Mouse (Mus musculus) neural tube, embryonic 14.5 days (tissue): Measurements from ENCODE around the gene Uhrf1. TPM values are rescaled to one million over a fixed set of nuclear protein-coding genes. Genes with fewer than 3 reads are reported as not detected.
A peak's percentile ranks its signal among the peaks of the same experiment; 100 is the strongest.

Source experiments
- ATAC-seq: fragments of 200-750 bp; cut with Nextera tagmentation; 2 replicates; pipeline ENCODE4 v1.8.0; 2017; ENCODE audit warnings: low read depth, mild to moderate bottlenecking, moderate TSS enrichment, moderate library complexity
- H3K27ac ChIP-seq: fragments of 300-500 bp; sonication (generic); 2 replicates; pipeline ENCODE4 v1.5.1; 2014; ENCODE audit warnings: low read depth, mild to moderate bottlenecking, control low read depth, low read length, moderate library complexity, mixed read lengths
- H3K27me3 ChIP-seq: fragments of 300-500 bp; sonication (generic); 2 replicates; pipeline ENCODE4 v1.6.1; 2014; ENCODE audit warnings: low read length; ENCODE audit not compliant: control insufficient read depth, insufficient read depth
- H3K36me3 ChIP-seq: fragments of 300-500 bp; sonication (generic); 2 replicates; pipeline ENCODE4 v1.6.1; 2014; ENCODE audit warnings: low read length, mixed read lengths; ENCODE audit not compliant: control insufficient read depth, insufficient read depth
- H3K4me1 ChIP-seq: fragments of 300-500 bp; sonication (generic); 2 replicates; pipeline ENCODE4 v1.6.1; 2014; ENCODE audit warnings: low read length; ENCODE audit not compliant: control insufficient read depth, insufficient read depth
- H3K4me2 ChIP-seq: fragments of 300-500 bp; sonication (generic); 2 replicates; pipeline ENCODE4 v1.6.1; 2014; ENCODE audit warnings: mild to moderate bottlenecking, low read depth, low read length, control low read depth
- H3K4me3 ChIP-seq: fragments of 300-500 bp; sonication (generic); 2 replicates; pipeline ENCODE4 v1.5.1; 2014; ENCODE audit warnings: low read depth, low read length, control low read depth, mixed read lengths
- H3K9ac ChIP-seq: fragments of 300-500 bp; sonication (generic); replicated peaks from 2 replicates; pipeline ENCODE4 v1.6.1; 2014; ENCODE audit warnings: low read depth, mild to moderate bottlenecking, control low read depth, low read length, mixed read lengths
- H3K9me3 ChIP-seq: fragments of 300-500 bp; sonication (generic); 2 replicates; pipeline ENCODE4 v1.6.1; 2016; ENCODE audit warnings: low read length; ENCODE audit not compliant: control insufficient read depth
- WGBS: fragments of 180-500 bp; shearing (Covaris S2); extraction: QIAGEN DNeasy Blood & Tissue Kit; methylation state at CpG from one replicate; pipeline ENCODE4 v1.1.7; 2014; 5-methylcytosine and 5-hydroxymethylcytosine counted together
- polyA plus RNA-seq: library from polyadenylated mRNA; unstranded; fragments of >200 nt; fragmentation: Nextera tagmentation; extraction: Ambion mirVana; gene quantifications from 2 replicates; pipeline ENCODE4 v1.2.1, GENCODE M21; 2014

Uhrf1 gene
- polyA plus RNA-seq, 1 experiment from 2014 or later, result 5.7 TPM

GRCm38 (mm10) chr17:56271609-56272253, 31.4 kb upstream of the Uhrf1 start:
- H3K36me3 ChIP-seq, result no peaks in the 10 kb centered on the region
- no peak overlapping the region for H3K4me2 ChIP-seq
- H3K4me1 ChIP-seq, result 0 out of 2 replicates have a peak, but pooled peaks cover 3% of the 10 kb centered on the region
- no peak overlapping the region for H3K27ac ChIP-seq
- ATAC-seq, result no peak
- H3K9ac ChIP-seq, result no peak overlapping the region
- H3K9me3 ChIP-seq, result no peaks in the 10 kb centered on the region
- H3K27me3 ChIP-seq, result no peaks in the 10 kb centered on the region
- 87% methylated on average over 12 of the region's 12 CpGs for WGBS
- H3K4me3 ChIP-seq, result no peak overlapping the region

DNA sequence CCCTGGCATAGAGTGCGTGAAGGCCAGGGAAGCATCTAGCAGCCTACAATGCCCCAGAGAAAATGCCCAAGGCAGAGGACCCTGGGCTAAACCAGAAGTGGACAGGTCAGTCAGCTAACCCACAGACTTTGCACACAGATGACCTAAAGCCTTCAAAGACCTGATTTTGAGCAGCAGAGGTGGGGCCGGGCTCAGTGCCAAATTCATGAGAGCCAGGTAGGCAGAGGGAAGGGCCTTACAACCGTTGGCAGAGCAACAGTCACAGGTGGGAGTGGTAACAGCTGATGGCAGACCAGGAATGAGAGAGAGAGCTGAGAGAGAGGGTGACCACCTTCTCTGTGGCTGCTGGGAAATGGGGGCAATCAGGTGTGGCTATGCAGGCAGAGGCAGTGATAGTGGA, 30.5 kb upstream of the Uhrf1 start:
- Histone ChIP-seq H3K36me3 (no peaks in the 10 kb centered on the region), H3K27me3 (no peaks in the 10 kb centered on the region), H3K9me3 (no peaks in the 10 kb centered on the region), H3K9ac (no peak overlapping the region), H3K27ac (no peak overlapping the region), H3K4me3 (no peak overlapping the region), H3K4me2 (no peak overlapping the region), H3K4me1 (0 out of 2 replicates have a peak, but pooled peaks cover 3% of the 10 kb centered on the region)
- no peak for ATAC-seq
- WGBS, result 83% methylated on average over 3 of the region's 3 CpGs

DNA sequence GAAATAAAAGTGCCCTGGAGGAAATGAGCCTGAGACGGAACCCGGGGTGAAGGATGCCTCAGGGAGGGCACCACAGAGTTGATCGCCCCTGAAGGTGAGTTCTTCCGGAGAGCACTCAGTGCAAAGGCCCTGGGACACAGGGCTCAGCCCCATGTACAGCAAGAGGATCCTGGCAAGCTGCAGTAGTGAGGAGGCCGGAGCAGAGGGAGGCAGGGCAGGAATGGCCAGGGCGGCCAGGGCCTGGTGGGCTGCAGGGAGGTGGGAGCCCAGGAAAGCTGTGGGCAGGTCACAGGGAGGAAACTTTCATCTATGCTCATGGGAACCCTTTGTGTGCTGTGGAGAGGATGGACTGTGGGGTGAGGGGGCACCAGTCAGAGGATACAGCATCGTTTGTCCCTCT, 29.6 kb upstream of the Uhrf1 start:
- Histone ChIP-seq H3K36me3 (no peaks in the 10 kb centered on the region), H3K27me3 (no peaks in the 10 kb centered on the region), H3K4me3 (no peak overlapping the region), H3K9me3 (no peaks in the 10 kb centered on the region), H3K9ac (no peak overlapping the region), H3K4me1 (0 out of 2 replicates have a peak, but pooled peaks cover 3% of the 10 kb centered on the region), H3K27ac (no peak overlapping the region), H3K4me2 (no peak overlapping the region)
- ATAC-seq, result no peak
- WGBS, result 91% methylated on average over 7 of the region's 7 CpGs

GRCm38 (mm10) chr17:56273986-56274385, 29.1 kb upstream of the Uhrf1 start:
- no peak overlapping the region for H3K27ac ChIP-seq
- H3K27me3 ChIP-seq, result no peaks in the 10 kb centered on the region
- no peak overlapping the region for H3K4me2 ChIP-seq
- H3K4me1 ChIP-seq, result 0 out of 2 replicates have a peak, but pooled peaks cover 3% of the 10 kb centered on the region
- no peak for ATAC-seq
- H3K4me3 ChIP-seq, result no peak overlapping the region
- H3K9me3 ChIP-seq, result no peaks in the 10 kb centered on the region
- WGBS, result 94% methylated on average over 5 of the region's 5 CpGs
- H3K36me3 ChIP-seq, result no peaks in the 10 kb centered on the region
- H3K9ac ChIP-seq, result no peak overlapping the region

DNA sequence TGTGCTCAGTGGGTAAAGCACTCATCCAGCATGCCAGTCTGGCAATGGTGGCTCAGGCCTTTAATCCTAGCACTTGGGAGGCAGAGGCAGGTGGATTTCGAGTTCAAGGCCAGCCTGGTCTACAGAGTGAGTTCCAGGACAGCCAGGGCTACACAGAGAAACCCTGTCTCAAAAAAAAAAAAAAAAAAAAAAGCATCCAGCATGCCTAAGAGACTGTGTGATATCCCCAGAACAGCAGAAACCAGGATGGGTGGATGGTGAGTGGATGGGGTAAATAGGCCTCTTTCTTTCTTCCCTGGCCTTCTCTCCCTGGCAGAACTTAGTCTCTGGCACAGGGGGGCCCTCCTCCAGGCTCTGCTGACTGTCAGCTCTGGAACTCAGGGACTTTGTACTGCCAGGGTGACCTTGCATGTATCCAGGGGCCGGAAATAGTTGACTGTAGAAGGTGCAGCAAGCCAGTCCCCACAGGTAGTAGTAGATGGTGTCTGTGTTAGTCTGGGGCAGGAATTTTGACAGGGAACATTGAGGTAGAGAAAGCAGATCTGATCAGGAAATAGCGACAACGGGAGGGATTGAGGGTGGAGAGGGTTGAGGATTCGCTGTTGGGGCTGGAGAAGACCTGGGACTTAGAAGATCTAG, 27.2 kb upstream of the Uhrf1 start:
- peak overlapping the region; percentile 50 for H3K9ac ChIP-seq
- H3K4me2 ChIP-seq, result peak overlapping the region; percentile 59
- H3K27ac ChIP-seq, result 0 out of 2 replicates have a peak overlapping the region, but pooled peaks have one; percentile 16
- 30% methylated on average over 5 of the region's 5 CpGs for WGBS
- H3K9me3 ChIP-seq, result no peaks in the 10 kb centered on the region
- H3K4me3 ChIP-seq, result peak overlapping the region; percentile 35
- H3K4me1 ChIP-seq, result no peaks in the 10 kb centered on the region
- ATAC-seq, result 0 out of 2 replicates have a peak, but pooled peaks have one; percentile 3
- H3K27me3 ChIP-seq, result no peaks in the 10 kb centered on the region
- no peaks in the 10 kb centered on the region for H3K36me3 ChIP-seq

DNA sequence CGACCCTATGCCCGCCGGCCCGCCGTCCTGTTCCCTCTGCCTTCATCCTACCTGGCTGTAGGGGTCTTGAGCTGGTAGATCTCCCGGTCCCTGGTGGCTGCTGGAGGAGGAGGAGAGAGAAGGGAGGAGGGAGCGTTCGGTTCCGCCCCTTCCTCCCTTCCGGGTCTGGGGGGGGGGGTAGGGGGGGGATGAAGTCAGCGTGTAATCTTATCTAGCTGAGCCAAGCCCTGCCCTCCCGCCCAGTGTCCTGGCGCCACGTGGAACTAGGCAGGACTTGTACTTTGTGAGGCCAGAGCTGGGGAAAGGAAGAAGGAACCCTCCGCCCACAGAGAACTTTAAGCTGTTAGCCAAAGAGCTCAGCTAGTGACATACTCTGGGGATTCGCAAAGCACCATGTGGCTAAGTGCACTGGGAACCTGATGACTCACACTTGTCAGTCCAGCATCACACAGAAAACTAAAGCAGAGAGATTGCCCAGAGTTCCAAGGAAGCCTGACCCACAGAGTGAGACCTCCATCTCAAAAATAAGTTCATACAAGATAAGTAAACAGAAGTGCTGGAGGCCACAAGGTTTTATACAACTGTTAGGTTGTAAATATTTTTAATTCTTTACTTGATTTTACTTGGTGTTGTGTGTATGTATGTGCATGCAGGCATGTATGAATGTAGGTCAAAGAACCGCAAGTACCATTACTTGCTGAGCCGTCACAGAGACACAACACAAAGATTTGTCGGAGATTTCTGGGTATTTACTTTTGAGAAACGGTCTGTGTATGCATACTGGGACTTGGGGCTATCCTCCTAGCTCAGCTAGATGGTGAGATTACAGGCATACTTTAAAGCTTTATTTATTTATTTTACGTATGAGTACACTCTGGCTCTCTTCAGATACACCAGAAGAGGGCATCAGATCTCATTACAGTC, 26.2 kb upstream of the Uhrf1 start, which contains the start of gene Ticam1:
Gene Ticam1, minus strand, starts transcription at position 144 of the 924 bp plus-strand sequence.
- peak; percentile 79 for ATAC-seq
- Histone ChIP-seq H3K27ac (0 out of 2 replicates have a peak within 1 kb of the TSS, but pooled peaks have one; percentile 16), H3K36me3 (no peaks in the 10 kb centered on the region), H3K4me3 (peak within 1 kb of the TSS; percentile 35), H3K4me2 (peak within 1 kb of the TSS; percentile 59), H3K27me3 (no peaks in the 10 kb centered on the region), H3K9me3 (no peaks in the 10 kb centered on the region), H3K4me1 (no peaks in the 10 kb centered on the region), H3K9ac (peak within 1 kb of the TSS; percentile 50)
- WGBS, result 13% methylated on average over 15 of the region's 21 CpGs

GRCm38 (mm10) chr17:56277567-56277893, 25.6 kb upstream of the Uhrf1 start:
- no peak overlapping the region; the same call in 1 of the 2 replicates for H3K4me2 ChIP-seq

GRCm38 (mm10) chr17:56278340-56278739, 24.8 kb upstream of the Uhrf1 start:
- Histone ChIP-seq H3K4me2 (no peak overlapping the region), H3K27ac (no peak overlapping the region), H3K9ac (no peak overlapping the region), H3K4me3 (no peak overlapping the region), H3K9me3 (no peaks in the 10 kb centered on the region), H3K27me3 (no peaks in the 10 kb centered on the region), H3K36me3 (no peaks in the 10 kb centered on the region), H3K4me1 (no peaks in the 10 kb centered on the region)
- no peak for ATAC-seq
- 93% methylated on average over 5 of the region's 5 CpGs for WGBS

More at GRCm38 (mm10) chr17:56277567-56277893, 25.6 kb upstream of the Uhrf1 start:
- Histone ChIP-seq H3K9me3 (no peaks in the 10 kb centered on the region), H3K36me3 (no peaks in the 10 kb centered on the region), H3K27me3 (no peaks in the 10 kb centered on the region), H3K27ac (no peak overlapping the region), H3K4me3 (no peak overlapping the region), H3K4me1 (no peaks in the 10 kb centered on the region), H3K9ac (no peak overlapping the region)
- WGBS, result 44% methylated on average over 2 of the region's 2 CpGs
- ATAC-seq, result no peak
